Mouse (Mus musculus) induced T-regulatory cell, adult 2 months (primary cell): Measurements from ENCODE around the gene Kansl3.
A peak's percentile ranks its signal among the peaks of the same experiment; 100 is the strongest.

ENCODE experiments used
- DNase-seq: peaks from one replicate; pipeline ENCODE4 v3.0.0-alpha.2; 2012; ENCODE audit warnings: low read depth

Kansl3 gene

DNA sequence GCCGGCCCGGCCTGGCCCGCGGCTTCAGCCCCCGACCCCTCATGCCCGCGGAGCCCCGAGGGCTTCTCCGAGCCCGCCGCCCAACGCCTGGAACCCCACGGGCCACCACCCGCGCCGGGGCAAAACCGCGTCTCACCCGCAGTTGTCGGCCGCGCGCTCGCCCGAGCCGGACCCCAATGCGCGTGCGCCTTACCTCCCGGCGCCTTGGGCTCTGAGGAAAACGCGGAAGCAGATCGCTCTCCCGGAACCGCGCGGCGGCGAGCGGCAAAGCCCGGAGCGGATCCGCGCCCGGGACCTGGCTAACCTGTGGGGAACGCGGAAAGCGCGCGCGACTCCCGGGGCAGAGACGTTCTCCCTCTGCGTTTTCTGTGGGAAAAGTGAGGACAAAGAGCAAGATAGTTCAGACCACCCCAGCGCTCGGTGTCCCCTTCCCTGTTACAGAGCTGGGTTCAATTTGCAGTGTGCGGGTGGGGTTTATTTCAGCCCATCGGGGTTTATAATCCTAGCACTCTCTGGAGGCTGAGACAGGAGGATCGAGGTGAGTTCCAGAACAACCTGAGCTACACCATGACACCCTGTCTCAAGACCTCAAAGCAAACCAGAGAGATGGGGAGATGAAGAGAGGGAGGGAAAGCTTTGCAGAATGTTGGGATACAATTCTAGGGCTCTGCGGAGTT lies at the start of gene Kansl3:
Gene Kansl3, minus strand, starts transcription at position 213 of the 677 bp plus-strand sequence.
- peak; percentile 96 for DNase-seq

DNA sequence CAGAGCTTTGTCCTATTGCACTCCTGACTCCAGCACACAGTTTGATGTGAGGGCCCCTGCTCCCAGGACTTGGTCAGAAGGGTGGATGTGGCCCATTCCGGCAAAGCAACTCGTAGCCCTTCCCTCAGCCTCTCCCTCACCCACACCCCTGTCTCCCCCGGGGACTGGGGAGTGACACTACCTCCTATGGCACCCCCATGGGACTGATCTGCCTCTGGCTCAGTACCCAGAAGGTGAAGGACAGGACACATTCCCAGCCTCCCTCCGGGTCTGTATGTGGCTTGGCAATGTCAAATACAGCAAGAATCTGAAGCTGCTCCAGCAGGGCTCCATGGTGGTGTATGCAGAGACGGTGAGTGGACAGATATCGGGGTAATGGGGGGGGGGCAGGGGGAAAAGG lies 35.5 kb upstream of the Kansl3 start:
- DNase-seq, result no peak

DNA sequence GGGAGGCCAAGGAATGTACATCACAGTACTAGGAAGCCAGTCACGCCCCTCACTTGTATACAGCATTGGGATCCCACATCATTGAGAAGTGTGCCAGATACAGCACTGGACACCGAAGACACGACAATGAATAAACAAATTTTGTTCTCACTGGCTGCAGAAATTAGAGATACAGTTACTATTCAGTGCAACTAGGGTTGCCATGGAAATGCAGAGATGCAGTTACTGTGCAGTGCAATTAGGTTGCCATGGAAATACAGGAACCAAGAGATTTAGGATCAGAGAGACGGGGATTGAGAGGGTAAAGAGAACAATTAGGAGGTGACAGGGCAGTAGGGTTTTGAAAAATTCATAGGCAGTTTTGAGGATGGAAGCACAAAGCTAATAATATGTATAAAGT lies 32.5 kb upstream of the Kansl3 start:
- no peak for DNase-seq

DNA sequence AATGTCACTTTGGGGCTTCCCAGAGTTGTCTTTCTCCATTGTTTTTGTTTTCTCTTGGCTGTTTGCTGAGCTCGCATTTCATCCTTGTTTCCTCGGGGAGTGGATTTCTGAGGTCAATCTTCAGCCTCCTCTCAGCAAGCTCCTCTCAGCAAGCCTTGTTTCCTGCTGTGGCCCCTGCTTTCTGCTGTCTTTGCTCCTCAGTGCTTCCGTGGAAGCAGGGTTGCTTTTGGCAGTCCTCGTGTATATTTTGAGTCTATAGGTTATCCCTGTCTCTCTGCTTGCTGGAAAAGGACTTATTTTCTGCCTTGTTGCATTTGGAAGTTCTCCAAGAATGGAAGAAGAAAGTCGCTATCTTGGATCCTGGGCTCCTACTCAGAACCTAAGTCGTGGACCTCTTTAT lies 28.1 kb upstream of the Kansl3 start:
- DNase-seq, result no peak

DNA sequence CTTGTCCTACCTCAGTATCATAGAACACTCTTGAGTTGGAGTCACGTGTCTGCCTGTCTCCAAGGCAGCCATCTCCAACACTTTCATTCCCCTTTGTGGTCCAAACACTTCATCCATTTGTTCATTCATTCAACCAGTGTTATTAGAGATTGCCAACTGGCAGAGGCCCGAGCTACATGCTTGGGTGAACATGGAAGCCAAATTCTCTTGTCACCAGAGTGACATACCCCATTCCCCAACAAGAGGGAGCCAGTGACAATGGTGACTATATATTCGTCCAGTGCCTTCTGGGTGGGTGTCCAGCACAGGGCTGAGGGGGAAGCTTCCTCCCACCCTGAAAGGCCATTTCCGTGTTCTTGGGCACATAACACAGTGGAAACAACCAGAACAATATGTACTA lies 10.6 kb upstream of the Kansl3 start:
- no peak for DNase-seq

DNA sequence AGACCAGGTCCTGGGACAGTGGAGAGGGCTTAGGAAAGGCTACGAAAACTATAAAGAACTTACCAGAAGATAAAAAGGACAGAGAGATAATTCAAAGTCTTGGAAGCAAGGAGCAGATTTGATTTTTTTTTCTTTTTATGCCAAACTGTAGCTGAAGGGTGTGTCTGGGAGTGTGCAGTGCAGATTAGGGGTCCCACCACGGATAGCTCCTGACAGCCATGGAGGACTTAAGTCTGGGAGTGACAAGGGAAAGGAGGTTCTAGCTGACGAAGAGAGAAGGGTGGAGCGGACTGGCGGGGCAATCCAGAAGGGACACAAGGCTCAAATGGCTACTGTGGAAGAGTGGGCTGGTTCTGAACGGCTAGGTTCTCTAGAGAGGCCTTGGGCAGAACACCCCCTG lies 9.9 kb upstream of the Kansl3 start:
- DNase-seq, result no peak

DNA sequence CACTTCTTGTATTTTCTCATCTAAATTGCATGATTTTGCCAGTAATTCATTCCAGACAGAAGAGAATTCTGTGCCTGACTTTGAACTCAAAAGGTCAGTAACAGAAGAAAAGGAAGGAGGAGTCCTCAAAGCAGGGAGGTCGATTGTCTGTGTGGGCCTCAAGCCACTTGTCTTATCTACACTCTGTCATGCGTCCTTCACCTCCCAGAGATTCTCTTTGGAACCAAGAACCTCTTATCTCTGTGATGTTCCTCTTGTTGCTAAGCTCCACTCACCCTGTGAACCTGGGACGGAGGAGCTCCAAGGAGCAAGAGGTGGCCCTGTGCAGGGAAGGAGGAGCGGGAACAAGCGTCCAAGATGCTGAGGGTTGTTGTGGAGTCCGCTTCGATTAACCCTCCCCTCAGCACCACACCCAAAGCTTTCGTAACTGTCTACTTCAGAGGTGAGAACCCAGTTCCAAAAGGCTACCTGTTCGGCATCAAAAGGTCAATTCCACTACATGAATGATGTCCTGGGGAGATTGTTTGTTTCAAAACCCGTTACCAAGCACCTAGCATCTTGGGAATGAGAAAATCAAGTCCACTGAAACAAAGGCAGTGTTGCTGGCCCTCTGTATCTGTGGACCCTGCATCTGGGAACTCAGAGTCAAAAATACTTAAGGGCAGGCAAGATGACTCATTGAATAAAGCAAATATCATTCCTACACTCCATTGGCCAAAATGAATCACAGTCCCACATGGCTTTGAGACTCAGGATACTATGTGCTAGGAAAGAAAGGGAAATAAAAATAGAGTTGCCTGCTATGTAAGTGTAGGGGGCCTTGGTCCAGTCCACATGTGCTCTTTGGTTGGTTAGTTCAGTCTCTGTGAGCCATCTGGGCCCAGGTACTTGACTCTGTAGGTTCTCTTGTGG lies 3.2 kb upstream of the Kansl3 start, which contains the start of gene Fer1l5:
Gene Fer1l5, plus strand, starts transcription at position 358 of the 912 bp plus-strand sequence.
- DNase-seq, result no peak

DNA sequence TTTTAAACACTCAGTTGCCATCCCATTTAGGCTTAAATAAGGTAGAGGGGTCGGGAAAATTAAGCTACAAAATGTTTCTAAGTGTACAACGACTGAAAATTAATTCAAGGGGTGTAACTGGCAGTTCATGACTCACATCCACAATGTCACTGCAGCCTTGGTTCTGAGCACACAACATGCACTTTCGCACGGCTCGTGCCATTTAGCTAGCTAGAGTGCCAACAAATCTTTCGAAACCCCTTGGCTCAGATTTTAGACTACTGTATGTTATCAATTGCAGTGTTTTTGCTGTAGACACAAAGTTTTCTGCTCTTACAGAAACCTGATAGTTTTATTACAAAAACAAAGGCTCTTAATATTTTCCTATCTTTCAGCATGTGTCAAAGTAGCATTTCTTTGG lies 1.9 kb upstream of the Kansl3 start:
- DNase-seq, result no peak

DNA sequence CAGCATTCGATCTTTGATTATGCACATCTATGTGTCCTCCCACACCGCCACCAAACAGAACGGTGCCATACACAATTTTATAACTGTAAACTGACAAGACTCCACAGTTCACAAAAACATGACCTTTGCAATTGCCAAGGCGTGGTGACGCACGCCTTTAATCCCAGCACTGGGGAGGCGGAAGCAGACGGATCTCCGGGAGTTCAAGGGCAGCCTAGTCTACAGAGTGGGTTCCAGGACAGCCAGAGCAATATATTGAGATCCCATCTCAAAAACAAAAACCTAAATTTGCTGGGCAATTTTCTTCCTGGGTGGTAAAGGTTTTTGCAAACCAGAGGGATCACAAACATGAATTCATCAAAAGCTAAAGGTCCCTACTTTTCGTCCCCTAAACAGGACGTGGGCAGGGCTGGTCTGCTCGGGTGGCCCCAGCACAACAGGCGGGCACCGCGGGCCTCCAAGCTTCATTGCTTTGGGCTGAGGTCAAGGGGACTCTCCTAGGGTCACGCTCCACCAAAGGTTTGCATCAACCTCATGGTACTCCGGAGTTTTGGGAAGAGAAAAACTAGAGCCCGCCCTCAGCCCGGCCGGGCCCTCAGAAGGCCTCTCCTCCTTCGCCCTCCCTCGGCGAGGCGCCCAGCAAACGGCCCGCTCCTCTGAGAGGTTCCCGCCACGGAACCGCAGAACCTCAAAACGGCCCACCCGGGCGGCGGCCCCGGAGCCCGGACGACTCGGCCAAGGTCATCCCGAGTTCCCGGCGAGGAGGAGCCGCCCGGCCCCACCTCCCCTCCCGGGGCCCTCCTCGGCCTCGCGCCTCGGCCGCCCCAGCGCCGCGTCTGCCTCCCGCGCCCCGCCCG lies 641 bp downstream of the Kansl3 start:
- DNase-seq, result peak; percentile 71

DNA sequence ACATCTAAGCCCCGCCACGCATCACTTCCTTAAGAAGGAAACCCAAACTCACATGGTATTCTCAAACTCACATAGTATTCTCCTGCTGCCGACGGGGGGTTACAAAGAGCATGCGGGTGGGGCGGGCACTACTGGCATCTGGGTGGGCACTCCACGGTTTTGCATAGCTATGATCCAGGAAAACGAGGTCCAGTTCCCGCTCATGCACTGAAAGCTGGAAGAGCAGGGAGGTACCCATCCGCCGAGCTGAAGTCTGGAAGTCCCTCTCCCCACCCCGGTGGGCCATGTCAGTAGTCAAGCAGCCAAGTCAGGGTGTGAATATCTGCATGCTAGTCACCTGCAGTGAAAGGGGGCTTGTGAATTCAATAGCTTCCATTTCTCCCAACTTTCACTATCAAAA lies 1.3 kb downstream of the Kansl3 start:
- no peak for DNase-seq

DNA sequence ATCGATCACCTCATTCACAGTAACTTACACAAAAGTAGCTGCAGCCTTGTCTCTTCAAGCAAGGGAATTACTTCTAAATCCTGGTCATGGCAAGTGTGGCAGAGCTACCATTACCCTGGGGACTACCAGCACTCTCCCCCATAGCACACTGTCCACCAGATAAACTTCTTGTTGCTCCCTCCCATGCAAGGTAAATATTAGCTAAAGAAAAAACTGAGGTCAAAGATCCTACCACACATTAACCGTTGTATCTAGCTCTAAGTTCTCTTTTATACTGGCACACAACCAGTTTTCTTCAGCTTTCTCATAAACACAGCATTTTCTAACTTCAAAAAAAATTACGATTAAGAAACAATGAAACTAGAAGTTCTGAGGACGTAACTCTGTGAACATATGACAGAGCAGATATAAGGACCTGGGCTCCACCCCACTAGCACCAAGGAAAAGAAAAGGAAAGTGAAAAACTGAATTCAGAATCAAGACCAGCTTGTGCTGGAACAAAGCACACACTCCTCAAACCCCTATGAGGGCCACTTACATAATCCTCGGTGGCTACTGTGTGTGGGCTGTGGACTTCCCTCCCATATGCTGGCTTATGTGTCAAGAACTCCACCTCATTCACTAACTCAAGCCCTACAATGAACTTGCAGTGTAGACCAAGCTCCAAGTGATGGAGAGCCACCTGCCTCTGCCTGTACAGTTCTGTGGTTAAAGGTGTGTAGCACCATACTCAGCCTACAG lies 11.9 kb downstream of the Kansl3 start:
- no peak for DNase-seq

DNA sequence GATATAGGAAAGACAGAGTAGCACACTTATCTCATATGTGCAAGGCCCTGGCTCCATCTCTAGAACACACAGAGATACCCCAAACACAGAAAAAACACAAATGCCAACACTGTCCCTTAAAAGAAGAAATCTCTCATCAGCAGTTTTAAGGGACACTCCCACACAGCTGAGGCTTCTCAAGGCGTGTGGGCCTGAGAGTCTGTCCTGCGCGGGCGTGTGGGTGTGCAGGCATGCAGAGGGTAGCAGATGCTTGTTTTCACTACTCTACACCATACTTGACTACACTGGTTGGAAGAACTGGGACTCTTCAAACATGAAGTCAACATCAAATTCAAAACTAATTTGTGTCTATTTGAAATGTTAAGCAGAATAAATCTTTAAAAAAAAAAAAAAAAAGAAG lies 16.6 kb downstream of the Kansl3 start:
- no peak for DNase-seq

DNA sequence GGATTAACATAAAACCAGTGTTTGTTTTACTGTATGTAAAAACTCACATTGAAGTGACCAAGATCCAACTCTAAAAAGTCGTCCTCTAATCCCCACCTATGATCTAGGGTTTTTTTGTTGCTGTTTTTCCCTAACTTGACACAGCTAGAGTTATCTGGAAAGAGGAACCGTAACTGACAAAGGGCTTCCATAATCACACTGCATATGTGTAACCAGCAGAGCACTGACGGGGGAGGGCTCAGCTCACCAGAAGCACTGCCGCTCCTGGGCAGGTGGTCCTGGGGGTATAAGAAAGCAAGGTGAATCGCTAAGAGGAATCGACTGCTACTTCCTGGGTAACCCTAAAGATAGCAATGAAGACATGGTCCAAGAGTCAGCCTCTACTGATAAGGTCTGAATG lies 26.4 kb downstream of the Kansl3 start:
- DNase-seq, result no peak

DNA sequence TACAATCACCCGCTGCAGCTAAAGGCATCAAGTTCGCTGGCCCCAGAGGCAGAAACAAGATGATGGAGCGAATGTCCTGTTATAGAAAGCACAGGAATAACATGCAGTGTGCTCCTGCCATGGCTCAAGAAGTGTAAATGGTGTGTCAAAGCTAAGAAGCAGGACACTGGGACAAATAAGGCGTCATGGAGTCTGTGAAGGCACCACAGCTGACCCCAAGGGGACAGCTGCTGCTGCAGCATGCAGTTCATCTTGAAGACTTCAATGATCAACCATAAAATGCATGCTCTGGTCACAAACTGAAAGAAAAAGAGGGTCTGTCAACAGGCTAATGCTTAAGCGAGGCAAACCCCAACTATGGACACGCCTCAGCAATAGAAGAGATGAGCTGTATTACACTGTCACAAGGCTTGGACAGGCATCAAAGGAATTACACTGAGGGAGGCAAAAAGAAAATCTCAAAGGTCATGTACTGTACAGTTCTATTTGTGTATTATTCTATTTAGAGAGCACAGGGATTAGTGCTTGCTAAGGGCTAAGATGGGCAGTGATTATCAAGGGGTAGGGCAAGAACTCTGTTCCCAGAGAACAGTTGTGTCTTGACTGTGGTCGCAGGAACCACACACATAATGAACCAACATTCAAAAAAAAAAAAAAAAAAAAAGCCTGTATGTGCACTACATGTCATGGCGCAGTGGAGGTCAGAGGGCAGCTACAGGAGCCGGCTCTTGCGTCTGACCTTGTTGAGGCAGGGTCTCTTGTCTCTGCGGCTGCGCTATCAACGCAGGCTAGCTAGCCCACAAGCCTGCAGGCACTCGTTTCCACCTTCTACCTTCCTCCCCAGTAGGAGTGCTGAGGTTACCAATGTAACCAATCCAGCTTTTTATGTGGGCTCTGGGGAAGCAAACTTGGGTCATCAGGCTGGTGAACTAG lies 35.8 kb downstream of the Kansl3 start:
- DNase-seq, result no peak

DNA sequence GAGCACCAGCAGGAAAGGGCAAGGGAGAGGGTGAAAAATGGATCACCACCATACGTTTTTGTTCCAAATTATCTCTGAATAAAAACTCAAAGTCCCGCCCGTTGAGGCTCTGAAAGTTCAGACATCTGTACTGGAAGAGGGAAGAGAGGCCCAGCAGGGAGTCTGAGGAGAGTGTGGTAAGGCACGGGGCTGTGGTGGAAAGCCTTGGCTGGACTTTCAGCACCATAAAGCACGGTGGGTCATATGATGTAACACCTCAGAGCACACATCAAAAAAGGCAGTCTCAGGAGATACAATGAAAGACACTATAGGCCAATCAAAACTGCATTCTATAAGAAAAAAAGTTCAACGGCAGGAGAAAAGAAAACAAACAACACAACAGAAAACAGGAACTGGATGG lies 37.2 kb downstream of the Kansl3 start:
- no peak for DNase-seq

DNA sequence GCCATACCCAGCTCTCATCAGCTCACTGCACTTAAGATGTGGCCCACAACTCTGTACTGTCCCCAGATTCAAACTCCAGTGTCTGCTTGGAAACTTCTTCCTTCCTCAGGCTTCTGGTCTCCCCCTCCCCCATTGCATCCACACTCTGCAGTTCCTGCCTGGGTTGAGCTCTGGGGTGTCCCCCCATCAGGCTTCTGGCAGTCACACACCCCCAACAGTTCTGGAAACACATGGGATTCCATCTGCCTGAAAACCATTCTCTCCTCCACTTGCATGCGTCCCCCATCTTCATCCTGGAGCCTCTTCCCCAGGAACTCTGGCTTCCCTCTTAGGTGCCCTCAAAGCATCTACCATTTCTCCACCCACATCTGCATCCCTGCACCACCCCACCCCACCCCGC lies 42.2 kb downstream of the Kansl3 start:
- DNase-seq, result no peak

DNA sequence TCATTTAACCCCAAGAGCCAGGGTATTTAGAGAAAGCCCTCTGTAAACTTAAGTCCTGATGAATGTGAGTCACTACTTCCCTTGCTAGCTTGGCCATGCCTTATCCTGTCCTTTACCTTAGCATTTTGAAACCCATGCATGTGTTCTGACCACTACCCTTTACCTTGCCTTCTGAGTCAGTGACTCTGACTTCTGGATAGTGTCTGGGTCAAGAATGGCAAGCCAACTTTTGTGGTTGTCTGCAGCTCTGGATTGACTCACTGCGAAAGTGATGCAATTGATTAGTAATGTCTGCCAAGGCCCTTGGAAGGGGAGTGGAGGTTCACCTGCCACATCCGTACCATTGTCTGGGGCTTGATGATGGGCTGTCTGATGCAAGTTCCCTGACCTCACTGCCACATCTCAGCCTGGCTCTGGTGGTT lies 43.1 kb downstream of the Kansl3 start:
- DNase-seq, result peak; percentile 46

DNA sequence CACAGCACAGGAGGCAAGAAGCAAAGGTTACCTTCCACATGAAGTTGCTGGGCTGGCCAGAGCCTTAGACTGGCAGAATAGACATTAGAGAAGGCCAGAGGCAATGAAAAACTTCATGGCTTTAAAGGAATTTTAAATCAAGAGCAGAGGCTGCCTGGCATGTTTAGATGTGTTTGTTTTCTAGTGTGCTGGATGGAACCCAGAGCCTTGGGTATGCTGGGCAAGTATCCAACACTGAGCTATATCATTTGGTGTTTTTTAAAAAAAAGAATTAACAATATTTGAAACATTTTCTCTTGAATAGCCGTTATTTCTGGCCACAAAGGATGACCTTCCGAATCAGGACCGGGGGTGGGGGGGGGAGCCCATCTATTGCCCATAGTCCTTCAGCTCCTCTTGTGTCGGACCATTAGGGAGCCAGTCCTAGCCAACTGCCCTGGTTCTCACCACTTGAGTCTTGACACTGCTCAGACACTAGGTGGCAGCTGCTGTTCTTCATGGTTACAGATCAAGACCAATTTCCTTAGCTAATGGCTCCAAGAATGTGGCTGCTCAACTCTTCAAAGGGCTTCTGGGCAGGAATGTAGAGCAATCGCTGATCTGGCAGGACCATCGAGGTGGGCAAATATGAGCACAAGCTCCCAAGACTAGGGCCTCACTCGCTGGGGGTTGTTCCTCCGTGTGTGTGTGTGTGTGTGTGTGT lies 45.1 kb downstream of the Kansl3 start:
- peak; percentile 63 for DNase-seq

DNA sequence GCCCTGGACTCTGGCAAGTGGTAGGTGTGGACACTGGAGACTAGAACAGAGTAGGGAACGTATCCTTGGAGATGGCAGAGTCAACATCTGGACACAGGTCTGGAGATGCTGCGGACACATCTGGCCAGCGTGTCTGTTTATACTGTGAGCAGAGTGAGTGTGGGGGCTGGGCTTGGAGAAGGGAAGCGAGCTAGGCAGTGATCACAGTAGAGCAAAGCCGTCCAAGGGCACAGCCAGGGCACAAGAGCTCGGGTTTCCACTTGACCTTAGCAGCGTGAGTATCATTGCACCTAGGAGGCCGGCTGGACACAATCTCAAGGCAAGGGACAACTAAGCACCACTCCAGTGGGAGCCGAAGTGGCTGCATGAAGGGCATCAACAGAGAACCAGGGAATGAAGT lies 45.9 kb downstream of the Kansl3 start:
- DNase-seq, result no peak
